Mouse (Mus musculus): ENCODE measurements around the gene Zfand2b. TPM values are rescaled to one million over a fixed set of nuclear protein-coding genes. Genes with fewer than 3 reads are reported as not detected.

Zfand2b gene
- polyA plus RNA-seq, 1 experiment from 2014 or later: 26.7 TPM

- Histone ChIP-seq H3K4me3 (no peak overlapping the region), H3K4me2 (no peak overlapping the region), H3K9ac (no peak overlapping the region), H3K27ac (ENCODE audit: poor library complexity, severe bottlenecking) (no peak overlapping the region), H3K9me3 (replicated peaks) (no peaks in the 10 kb centered on the region), H3K27me3 (replicated peaks) (peaks cover 46% of the 10 kb centered on the region), H3K4me1 (replicated peaks) (peaks cover 38% of the 10 kb centered on the region), H3K36me3 (peaks cover 45% of the 10 kb centered on the region)
- WGBS: 93% methylated on average over 9 of the region's 9 CpGs
- no peak for ATAC-seq (ENCODE audit: insufficient number of reproducible peaks, low FRiP score)
These were observed 47.3 kb downstream of the Zfand2b start for GRCm38 (mm10) chr1:75215785-75216184.

DNA sequence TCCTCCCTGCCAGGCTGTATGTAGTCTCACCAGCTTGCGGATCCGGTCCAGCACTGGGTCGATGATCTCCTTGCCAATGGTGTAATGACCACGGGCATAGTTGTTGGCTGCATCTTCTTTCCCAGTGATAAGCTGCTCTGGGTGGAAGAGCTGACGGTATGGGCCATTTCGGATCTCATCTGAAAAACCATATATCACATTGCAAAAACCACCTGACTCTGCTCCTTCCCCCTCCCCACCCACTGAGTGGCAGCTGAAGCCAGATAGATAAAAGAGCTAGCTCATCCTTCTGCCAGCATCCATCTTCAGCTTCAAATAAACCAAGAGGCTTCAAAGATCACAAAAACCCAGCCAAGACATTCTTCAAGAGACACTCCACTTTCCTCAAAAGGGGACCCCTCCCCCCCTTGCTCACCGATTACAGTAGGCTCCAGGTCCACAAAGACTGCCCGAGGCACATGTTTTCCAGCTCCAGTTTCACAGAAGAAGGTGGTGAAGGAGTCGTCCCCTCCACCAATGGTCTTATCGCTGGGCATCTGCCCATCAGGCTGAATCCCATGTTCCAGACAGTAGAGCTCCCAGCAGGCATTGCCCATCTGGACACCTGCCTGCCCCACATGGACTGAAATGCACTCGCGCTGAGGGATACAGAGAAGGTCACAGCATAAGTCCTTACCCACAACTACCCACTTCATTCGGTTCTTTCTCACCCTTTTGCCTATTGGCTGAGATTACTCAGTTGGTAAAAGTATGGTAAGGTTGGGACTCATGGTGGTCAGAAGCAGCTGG is 48.5 kb downstream of the Zfand2b start:
- peaks cover 41% of the 10 kb centered on the region for H3K36me3 ChIP-seq
- WGBS: 69% methylated on average over 13 of the region's 13 CpGs
- H3K4me3 ChIP-seq: 0 out of 2 replicates have a peak overlapping the region, but pooled peaks have one; percentile 0
- H3K27ac ChIP-seq (ENCODE audit: poor library complexity, severe bottlenecking): no peak overlapping the region
- peak overlapping the region; percentile 99 for H3K4me2 ChIP-seq
- H3K9me3 ChIP-seq (replicated peaks): no peaks in the 10 kb centered on the region
- H3K4me1 ChIP-seq (replicated peaks): peaks cover 30% of the 10 kb centered on the region
- no peak overlapping the region for H3K9ac ChIP-seq
- no peak for ATAC-seq (ENCODE audit: insufficient number of reproducible peaks, low FRiP score)
- peaks cover 57% of the 10 kb centered on the region for H3K27me3 ChIP-seq (replicated peaks)

DNA sequence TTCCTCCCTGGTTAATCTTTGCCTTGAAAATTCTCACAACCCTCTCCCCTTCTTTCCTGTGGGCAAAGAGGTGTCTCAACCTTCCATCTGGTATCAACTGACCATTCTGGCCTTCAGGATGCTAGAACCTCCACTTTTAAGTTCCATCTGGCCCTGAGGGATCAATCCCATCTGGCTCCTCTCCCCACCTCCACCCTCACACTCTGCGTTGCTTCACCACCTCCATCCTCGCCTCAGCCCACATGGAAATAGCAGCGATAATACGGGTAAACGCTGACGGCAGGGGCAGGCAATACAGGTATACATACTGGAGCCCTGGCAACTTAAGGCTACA is 49.4 kb downstream of the Zfand2b start:
- peaks cover 23% of the 10 kb centered on the region for H3K4me1 ChIP-seq (replicated peaks)
- H3K9ac ChIP-seq: peak overlapping the region; percentile 70
- peaks cover 34% of the 10 kb centered on the region for H3K36me3 ChIP-seq
- peaks cover 66% of the 10 kb centered on the region for H3K27me3 ChIP-seq (replicated peaks)
- H3K4me3 ChIP-seq: peak overlapping the region; percentile 66
- ATAC-seq (ENCODE audit: insufficient number of reproducible peaks, low FRiP score): no peak
- 1% methylated on average over 6 of the region's 6 CpGs for WGBS
- H3K27ac ChIP-seq (ENCODE audit: poor library complexity, severe bottlenecking): no peak overlapping the region
- H3K4me2 ChIP-seq: peak overlapping the region; percentile 99
- no peaks in the 10 kb centered on the region for H3K9me3 ChIP-seq (replicated peaks)

DNA sequence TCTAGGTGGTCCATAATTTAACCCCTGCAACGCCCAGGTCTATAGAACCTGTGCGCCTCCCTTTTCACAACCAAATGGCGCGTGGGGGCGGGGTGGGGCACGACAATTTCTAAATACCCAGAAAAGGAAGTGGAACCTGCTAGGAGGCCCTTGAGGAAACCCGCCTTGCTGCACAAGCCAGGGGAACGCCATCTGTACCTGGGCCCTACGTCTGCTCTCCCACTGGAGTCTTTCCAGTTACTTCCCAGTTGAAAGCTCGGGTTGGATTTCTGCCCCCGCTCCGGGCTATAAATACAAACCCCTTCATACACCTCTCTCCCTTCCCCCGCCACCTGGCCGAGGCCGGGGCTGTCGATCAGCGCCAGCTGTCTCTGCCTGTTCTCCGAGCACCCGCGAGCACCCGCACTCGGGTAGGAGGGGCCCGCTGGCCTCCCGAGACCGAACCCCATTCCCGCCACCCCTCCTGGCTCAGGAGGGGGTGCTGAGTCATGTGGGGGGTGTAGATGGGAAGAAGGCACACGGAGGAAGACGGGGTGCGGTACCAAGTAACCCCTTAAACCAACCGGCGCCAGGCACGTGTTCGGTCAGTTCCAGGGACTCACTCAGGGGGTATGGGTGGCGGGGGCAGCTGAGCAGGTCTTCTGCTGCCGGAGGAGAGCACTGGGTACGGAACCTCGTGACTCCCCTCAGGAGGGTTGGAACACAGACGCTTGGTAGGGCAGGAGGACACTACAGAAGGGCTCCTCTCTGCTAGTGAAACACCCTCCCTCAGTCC is 50.0 kb downstream of the Zfand2b start:
- peak overlapping the region; percentile 49; the same call in 1 of the 2 replicates for H3K27ac ChIP-seq (ENCODE audit: poor library complexity, severe bottlenecking)
- ATAC-seq (ENCODE audit: insufficient number of reproducible peaks, low FRiP score): peak; percentile 83
- H3K27me3 ChIP-seq (replicated peaks): peaks cover 67% of the 10 kb centered on the region
- H3K4me3 ChIP-seq: peak overlapping the region; percentile 66
- H3K36me3 ChIP-seq: peaks cover 28% of the 10 kb centered on the region
- no peaks in the 10 kb centered on the region for H3K9me3 ChIP-seq (replicated peaks)
- H3K9ac ChIP-seq: peak overlapping the region; percentile 70
- peak overlapping the region; percentile 99 for H3K4me2 ChIP-seq
- WGBS: under 1% methylated on average over 38 of the region's 38 CpGs
- H3K4me1 ChIP-seq (replicated peaks): peaks cover 20% of the 10 kb centered on the region

DNA sequence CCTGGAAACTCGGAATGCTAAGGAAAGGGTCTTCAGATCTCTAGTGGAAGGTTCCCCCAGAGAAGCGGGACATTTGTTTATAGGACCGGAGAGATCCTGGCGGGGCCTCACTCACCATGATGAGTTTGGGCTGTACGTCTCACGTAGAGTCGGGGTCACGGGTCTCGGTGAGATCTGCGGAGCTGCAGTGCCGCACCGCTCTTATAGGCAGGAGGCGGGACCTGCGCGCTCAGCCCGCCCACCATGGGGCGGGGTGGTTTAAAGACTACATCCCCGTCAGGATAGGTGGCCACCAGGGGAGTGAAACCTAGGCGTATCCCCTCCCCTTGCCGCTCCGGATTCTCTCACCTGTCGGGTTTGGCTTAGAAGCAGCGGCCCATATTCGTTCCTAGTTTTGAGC is 50.6 kb downstream of the Zfand2b start:
- Histone ChIP-seq H3K4me2 (peak overlapping the region; percentile 99), H3K36me3 (peaks cover 22% of the 10 kb centered on the region), H3K9me3 (replicated peaks) (no peaks in the 10 kb centered on the region), H3K27ac (ENCODE audit: poor library complexity, severe bottlenecking) (no peak overlapping the region), H3K27me3 (replicated peaks) (peaks cover 67% of the 10 kb centered on the region), H3K4me3 (peak overlapping the region; percentile 66), H3K9ac (peak overlapping the region; percentile 70), H3K4me1 (replicated peaks) (peaks cover 20% of the 10 kb centered on the region)
- peak; percentile 93 for ATAC-seq (ENCODE audit: insufficient number of reproducible peaks, low FRiP score)
- under 1% methylated on average over 24 of the region's 24 CpGs for WGBS

GRCm38 (mm10) chr1:75219531-75219930 is 51.1 kb downstream of the Zfand2b start, which contains the start of gene Tuba4a:
Tuba4a (minus strand) TSS chr1:75219865.
- Histone ChIP-seq H3K27ac (ENCODE audit: poor library complexity, severe bottlenecking) (peak within 1 kb of the TSS; percentile 49; the same call in 1 of the 2 replicates), H3K27me3 (replicated peaks) (peaks cover 67% of the 10 kb centered on the region), H3K4me1 (replicated peaks) (peaks cover 20% of the 10 kb centered on the region), H3K36me3 (peaks cover 17% of the 10 kb centered on the region), H3K9me3 (replicated peaks) (no peaks in the 10 kb centered on the region), H3K9ac (peak within 1 kb of the TSS; percentile 70), H3K4me2 (peak within 1 kb of the TSS; percentile 99), H3K4me3 (peak within 1 kb of the TSS; percentile 66)
- 1% methylated on average over 34 of the region's 34 CpGs for WGBS
- ATAC-seq (ENCODE audit: insufficient number of reproducible peaks, low FRiP score): peak; percentile 18

Small RNAs within 50 kb of the gene (microRNA-seq; reads per million reads assigned to microRNA genes)
- not detected for gene Gm27943

Other genes with a start within 250 kb of the Zfand2b start
- gene Cfap65, start 233.0 kb upstream of the Zfand2b start, polyA plus RNA-seq (2016; fragmentation: Nextera tagmentation; extraction: Ambion mirVana): not detected in 2 replicates
- 0.06 and 0.14 TPM in 2 replicates for gene Ihh, start 217.0 kb upstream of the Zfand2b start, polyA plus RNA-seq (2016; fragmentation: Nextera tagmentation; extraction: Ambion mirVana)
- 6.0 and 6.9 TPM in 2 replicates for gene Nhej1, start 43.4 kb upstream of the Zfand2b start, polyA plus RNA-seq (2016; fragmentation: Nextera tagmentation; extraction: Ambion mirVana)
- 0.21 and 0.22 TPM in 2 replicates for gene Slc23a3, start 34.8 kb upstream of the Zfand2b start, polyA plus RNA-seq (2016; fragmentation: Nextera tagmentation; extraction: Ambion mirVana)
- gene Cnppd1, start 25.9 kb upstream of the Zfand2b start, polyA plus RNA-seq (2016; fragmentation: Nextera tagmentation; extraction: Ambion mirVana): 39.9 and 41.1 TPM in 2 replicates
- gene Retreg2, start 25.9 kb upstream of the Zfand2b start, polyA plus RNA-seq (2016; fragmentation: Nextera tagmentation; extraction: Ambion mirVana): 36.3 and 40.5 TPM in 2 replicates
- 16.6 TPM in 2 replicates for gene Abcb6, start 11.7 kb downstream of the Zfand2b start, polyA plus RNA-seq (2016; fragmentation: Nextera tagmentation; extraction: Ambion mirVana)
- 26.7 and 29.3 TPM in 2 replicates for gene Ankzf1, start 23.5 kb downstream of the Zfand2b start, polyA plus RNA-seq (2016; fragmentation: Nextera tagmentation; extraction: Ambion mirVana)
- 33.6 and 35.4 TPM in 2 replicates for gene Atg9a, start 23.6 kb downstream of the Zfand2b start, polyA plus RNA-seq (2016; fragmentation: Nextera tagmentation; extraction: Ambion mirVana)
- 9.6 and 11.1 TPM in 2 replicates for gene Glb1l, start 42.2 kb downstream of the Zfand2b start, polyA plus RNA-seq (2016; fragmentation: Nextera tagmentation; extraction: Ambion mirVana)
- 78.0 and 83.1 TPM in 2 replicates for gene Stk16, start 42.2 kb downstream of the Zfand2b start, polyA plus RNA-seq (2016; fragmentation: Nextera tagmentation; extraction: Ambion mirVana)
- 34.1 and 38.0 TPM in 2 replicates for gene Tuba4a, start 51.2 kb downstream of the Zfand2b start, polyA plus RNA-seq (2016; fragmentation: Nextera tagmentation; extraction: Ambion mirVana)
- gene A630095N17Rik, start 63.5 kb downstream of the Zfand2b start, polyA plus RNA-seq (2016; fragmentation: Nextera tagmentation; extraction: Ambion mirVana): not detected in 2 replicates
- 34.5 and 37.5 TPM in 2 replicates for gene Dnajb2, start 67.8 kb downstream of the Zfand2b start, polyA plus RNA-seq (2016; fragmentation: Nextera tagmentation; extraction: Ambion mirVana)
- 0.69 and 0.96 TPM in 2 replicates for gene Ptprn, start 95.9 kb downstream of the Zfand2b start, polyA plus RNA-seq (2016; fragmentation: Nextera tagmentation; extraction: Ambion mirVana)
- not detected in 2 replicates for gene Resp18, start 109.8 kb downstream of the Zfand2b start, polyA plus RNA-seq (2016; fragmentation: Nextera tagmentation; extraction: Ambion mirVana)
- gene Dnpep, start 149.3 kb downstream of the Zfand2b start, polyA plus RNA-seq (2016; fragmentation: Nextera tagmentation; extraction: Ambion mirVana): 113 TPM in 2 replicates
- gene Des, start 191.7 kb downstream of the Zfand2b start, polyA plus RNA-seq (2016; fragmentation: Nextera tagmentation; extraction: Ambion mirVana): 500 and 521 TPM in 2 replicates
- 61.5 and 67.4 TPM in 2 replicates for gene Speg, start 206.7 kb downstream of the Zfand2b start, polyA plus RNA-seq (2016; fragmentation: Nextera tagmentation; extraction: Ambion mirVana)

Data from heart, embryonic 12.5 days (tissue).